Mouse (Mus musculus): ENCODE measurements around the gene Cdca5.

- TF ChIP-seq HCFC1 (IDR thresholded peaks at IDR 0.05; ENCODE audit: borderline replicate concordance, insufficient read depth, low read length) (no peak), MAFK (IDR thresholded peaks at IDR 0.05; ENCODE audit: insufficient read depth, low read depth, low read length) (no peak), ZC3H11A (IDR thresholded peaks at IDR 0.05; ENCODE audit: borderline replicate concordance, low read depth, low read length) (no peak)
Observed at GRCm38 (mm10) chr19:6068951-6069350, 15.8 kb upstream of the Cdca5 start.
